Mouse (Mus musculus) embryo, embryonic 10.5 days (tissue): ENCODE measurements at regions not wholly inside any gene's neighbourhood (a gene's known extent, or its start where the extent isn't known, plus 50 kb on each side); places are given as distances from the start of the nearest gene placed in this dataset.

Source experiments
- DNase-seq: peaks from one replicate; pipeline ENCODE4 v3.0.0-alpha.2; 2015; ENCODE audit warnings: low spot score

DNA sequence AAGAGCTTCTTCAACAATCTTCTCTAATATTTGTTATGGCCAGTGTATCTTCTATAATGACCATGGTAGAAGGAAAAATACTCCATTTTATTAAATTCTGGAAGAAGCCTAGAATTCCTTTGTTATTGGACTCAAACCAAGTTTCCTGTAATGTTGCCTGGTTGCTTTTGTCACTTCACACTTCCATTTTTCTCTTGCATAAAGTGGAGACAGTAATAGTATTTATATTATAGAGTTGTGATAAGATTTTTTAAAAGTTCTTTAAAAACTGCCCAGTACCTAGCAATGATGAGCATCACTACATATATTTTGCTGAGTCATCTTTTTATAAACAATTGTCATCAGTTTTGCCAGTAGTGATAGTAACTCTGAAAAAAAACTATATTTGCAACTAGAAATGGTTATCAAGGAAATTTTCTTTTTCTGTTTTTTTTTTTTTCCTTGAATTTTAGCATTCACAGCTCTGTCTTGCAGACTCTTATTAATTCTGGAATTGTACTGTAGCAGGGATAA lies 415.2 kb upstream of the Aga start:
- no peak for DNase-seq

- no peak for DNase-seq
These were observed 371.5 kb upstream of the Aga start for GRCm38 (mm10) chr8:53140041-53140440.

DNA sequence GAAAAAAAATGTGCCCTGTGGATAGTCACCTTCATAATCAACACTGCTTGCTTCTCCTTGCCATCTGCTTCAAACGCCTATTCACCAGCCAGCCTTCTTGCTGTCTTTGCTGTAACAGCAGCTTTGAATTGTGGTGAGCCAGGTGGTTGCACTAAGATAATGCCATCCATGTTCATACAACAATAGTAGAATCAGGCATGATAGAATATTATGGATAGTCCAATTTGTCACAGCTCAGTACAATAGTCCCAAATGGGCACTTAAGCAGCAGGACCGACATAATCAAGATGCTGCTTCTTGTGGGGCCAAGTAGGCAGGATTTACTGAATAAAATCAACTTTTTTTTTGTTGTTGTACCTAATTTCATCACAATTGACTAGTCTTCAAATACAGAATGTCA lies 362.6 kb upstream of the Aga start:
- DNase-seq = no peak

DNA sequence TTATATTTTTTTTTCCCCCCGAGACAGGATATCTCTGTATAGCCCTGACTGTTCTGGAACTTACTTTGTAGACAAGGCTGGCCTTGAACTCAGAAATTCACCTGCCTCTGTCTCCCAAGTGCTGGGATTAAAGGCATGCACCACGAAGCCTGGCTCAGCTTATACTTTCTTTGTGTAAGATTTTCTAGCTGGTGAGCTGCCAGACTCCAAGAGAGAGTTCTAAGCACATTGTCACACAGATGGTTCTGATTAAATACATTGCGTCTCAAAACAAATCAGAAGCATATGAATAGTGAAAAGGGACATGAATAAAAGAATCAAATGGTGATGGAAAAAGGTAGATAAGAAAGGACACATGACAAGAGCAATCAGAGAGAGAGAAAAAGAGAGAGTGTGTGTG lies 347.5 kb upstream of the Aga start:
- peak; percentile 6 for DNase-seq

- no peak for DNase-seq
These were observed 339.7 kb upstream of the Aga start for GRCm38 (mm10) chr8:53171694-53172299.

DNA sequence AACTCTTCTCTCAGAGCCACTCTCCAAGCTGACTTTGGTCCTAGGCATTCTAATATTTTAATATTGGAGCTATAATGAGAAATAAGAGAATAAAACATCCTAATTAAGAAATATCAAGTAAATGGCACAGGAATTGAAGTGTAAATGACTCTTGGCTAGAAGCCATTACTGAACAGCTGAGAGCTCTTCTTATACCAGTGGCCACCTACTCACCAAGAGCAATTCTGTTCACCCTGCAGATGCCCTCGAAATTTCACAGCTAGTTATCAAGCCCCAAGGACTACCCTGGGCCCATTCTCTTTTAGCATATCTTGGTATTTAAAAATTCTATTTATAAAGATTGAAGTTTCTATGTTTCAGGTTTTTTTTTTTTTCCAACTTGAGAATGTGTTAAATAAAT lies 319.0 kb upstream of the Aga start:
- DNase-seq = no peak

GRCm38 (mm10) chr8:53222194-53222593 lies 289.3 kb upstream of the Aga start:
- no peak for DNase-seq
